Mouse (Mus musculus) natural killer cell, adult 2 months (primary cell): ENCODE data around the gene Gm20605.
A peak's percentile ranks its signal among the peaks of the same experiment; 100 is the strongest.

ENCODE experiments used
- DNase-seq, 2 experiments: peaks; one replicate each; pipeline ENCODE4 v3.0.0; 2022; ENCODE audit warnings: low spot score in 2 of 2

Gene Gm20605

GRCm38 (mm10) chr5:137628498-137629305, at the start of gene Gm20605, which contains the start of the genes Fbxo24 and Lrch4:
Gm20605 (plus strand) TSS chr5:137629175.
Fbxo24 (minus strand) TSS chr5:137629002.
Lrch4 (plus strand) TSS chr5:137629121.
- peak; percentile 99 to 100 for DNase-seq

- no peak for DNase-seq
Measured at GRCm38 (mm10) chr5:137580246-137580645, 48.7 kb upstream of the Gm20605 start.

GRCm38 (mm10) chr5:137582702-137583101, 46.3 kb upstream of the Gm20605 start:
- DNase-seq: no peak

GRCm38 (mm10) chr5:137583670-137584169, 45.3 kb upstream of the Gm20605 start:
- no peak for DNase-seq

- peak; percentile 58 to 70 for DNase-seq
Measured at GRCm38 (mm10) chr5:137584976-137585375, 44.0 kb upstream of the Gm20605 start.

- DNase-seq: no peak
Measured at GRCm38 (mm10) chr5:137590507-137590906, 38.5 kb upstream of the Gm20605 start.

- no peak for DNase-seq
Measured at GRCm38 (mm10) chr5:137595921-137596320, 33.1 kb upstream of the Gm20605 start.

GRCm38 (mm10) chr5:137596601-137597261, 32.2 kb upstream of the Gm20605 start:
- peak; percentile 62 to 68 for DNase-seq

GRCm38 (mm10) chr5:137597625-137598024, 31.4 kb upstream of the Gm20605 start:
- no peak for DNase-seq

- DNase-seq: no peak
Measured at GRCm38 (mm10) chr5:137598100-137598826, 30.7 kb upstream of the Gm20605 start.

GRCm38 (mm10) chr5:137599600-137599999, 29.4 kb upstream of the Gm20605 start:
- DNase-seq: no peak

- no peak for DNase-seq
Measured at GRCm38 (mm10) chr5:137600281-137600618, 28.7 kb upstream of the Gm20605 start.

- DNase-seq: peak; percentile 96
Measured at GRCm38 (mm10) chr5:137600619-137601364, 28.2 kb upstream of the Gm20605 start, which contains the start of gene Mospd3. Mospd3 (minus strand) TSS chr5:137601058.

GRCm38 (mm10) chr5:137601365-137601729, 27.6 kb upstream of the Gm20605 start:
- DNase-seq: no peak

- no peak for DNase-seq
Measured at GRCm38 (mm10) chr5:137607860-137608653, 20.9 kb upstream of the Gm20605 start.

- DNase-seq: no peak
Measured at GRCm38 (mm10) chr5:137608654-137609190, 20.3 kb upstream of the Gm20605 start.

- no peak for DNase-seq
Measured at GRCm38 (mm10) chr5:137609292-137609691, 19.7 kb upstream of the Gm20605 start.

- no peak for DNase-seq
Measured at GRCm38 (mm10) chr5:137610056-137610455, 18.9 kb upstream of the Gm20605 start.

- DNase-seq: no peak
Measured at GRCm38 (mm10) chr5:137610548-137611244, 18.3 kb upstream of the Gm20605 start.

- no peak for DNase-seq
Measured at GRCm38 (mm10) chr5:137611245-137611602, 17.8 kb upstream of the Gm20605 start.
